Mouse (Mus musculus): ENCODE measurements around the gene Vasp. TPM values are rescaled to one million over a fixed set of nuclear protein-coding genes. Genes with fewer than 3 reads are reported as not detected.

The Vasp gene
- polyA plus RNA-seq, 1 experiment from 2014 or later = 32.7 TPM

DNA sequence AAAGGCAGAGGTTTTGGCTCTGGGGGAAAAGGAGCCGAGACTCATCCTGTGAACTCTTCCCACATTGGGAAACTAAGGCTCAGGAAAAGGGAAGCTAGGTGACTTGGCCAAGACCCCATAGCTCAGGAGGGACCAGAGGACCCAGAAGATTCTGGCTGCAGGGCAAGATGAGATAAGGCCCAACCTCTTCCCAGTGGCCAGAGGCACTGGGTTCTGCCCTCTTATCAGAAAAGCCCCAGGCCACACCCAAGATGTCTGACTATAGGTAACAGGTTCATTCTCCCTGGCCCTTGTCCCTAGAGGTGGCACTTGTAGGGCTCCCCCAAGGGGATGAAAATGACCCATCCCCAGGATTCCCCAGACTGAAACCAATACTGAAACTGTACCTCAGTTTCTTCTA, 24.8 kb downstream of the Vasp start:
- DNase-seq (ENCODE audit: low spot score) (no peak), ATAC-seq (ENCODE audit: low FRiP score) (no peak)
- Histone ChIP-seq H3K36me3 (replicated peaks; ENCODE audit: control insufficient read depth, insufficient read depth) (peaks cover 10% of the 10 kb centered on the region; the same call in 1 of the 2 replicates), H3K9ac (no peak overlapping the region), H3K27me3 (ENCODE audit: control insufficient read depth, insufficient read depth, low read length) (no peaks in the 10 kb centered on the region), H3K4me1 (replicated peaks; ENCODE audit: control insufficient read depth, insufficient read depth, low read length) (no peaks in the 10 kb centered on the region), H3K27ac (no peak overlapping the region), H3K4me3 (replicated peaks; ENCODE audit: low read length) (no peak overlapping the region), H3K4me2 (replicated peaks) (no peak overlapping the region), H3K9me3 (ENCODE audit: control insufficient read depth, low read length) (no peaks in the 10 kb centered on the region)
- 100% methylated on average over 1 of the region's 1 CpGs for WGBS

DNA sequence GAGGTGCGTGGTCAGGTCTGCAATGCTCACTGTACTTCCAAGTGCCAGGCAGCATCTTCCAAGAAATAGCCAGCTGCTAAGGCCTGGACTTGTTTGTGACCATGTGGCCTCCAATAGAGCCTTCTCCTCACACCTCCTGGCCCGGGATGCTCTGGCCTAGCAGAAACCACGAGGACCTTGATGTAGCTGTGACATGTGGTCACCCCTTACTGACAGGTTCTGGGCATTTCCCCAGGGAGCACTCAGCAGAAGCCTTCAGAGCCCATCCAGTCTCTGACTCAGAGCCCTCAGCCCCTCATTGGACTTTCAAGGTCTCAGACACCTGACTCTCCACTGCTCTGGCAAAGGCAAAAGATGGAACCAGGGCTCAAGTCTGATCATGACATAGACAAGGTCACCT, 26.5 kb downstream of the Vasp start:
- Histone ChIP-seq H3K4me3 (replicated peaks; ENCODE audit: low read length) (no peak overlapping the region), H3K9me3 (ENCODE audit: control insufficient read depth, low read length) (no peaks in the 10 kb centered on the region), H3K4me1 (replicated peaks; ENCODE audit: control insufficient read depth, insufficient read depth, low read length) (no peaks in the 10 kb centered on the region), H3K27ac (no peak overlapping the region), H3K4me2 (replicated peaks) (no peak overlapping the region), H3K27me3 (ENCODE audit: control insufficient read depth, insufficient read depth, low read length) (no peaks in the 10 kb centered on the region), H3K36me3 (replicated peaks; ENCODE audit: control insufficient read depth, insufficient read depth) (peaks cover 10% of the 10 kb centered on the region; the same call in 1 of the 2 replicates), H3K9ac (no peak overlapping the region)
- ATAC-seq (ENCODE audit: low FRiP score) (no peak), DNase-seq (ENCODE audit: low spot score) (no peak)
- WGBS = 90% methylated on average over 3 of the region's 3 CpGs

DNA sequence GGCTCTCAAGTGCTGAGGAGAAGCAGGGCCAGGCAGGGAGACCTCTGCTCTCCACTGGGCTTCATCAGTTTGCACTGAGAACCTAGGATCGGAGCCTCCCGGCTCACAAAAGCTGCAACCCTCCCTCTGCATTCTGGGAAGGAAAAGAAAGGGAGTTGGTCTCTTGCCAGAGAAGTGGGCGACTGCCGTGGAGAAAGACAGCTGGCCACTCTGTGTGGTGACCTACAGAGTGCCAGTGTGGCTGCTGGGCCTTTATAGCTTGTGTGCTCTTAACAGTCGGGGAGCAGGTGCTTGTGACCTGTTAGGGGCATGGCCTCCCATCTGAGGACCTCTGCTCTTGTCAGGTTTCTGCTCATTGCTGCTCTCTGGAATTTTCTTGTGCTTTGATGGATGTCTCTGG, 27.8 kb downstream of the Vasp start:
- Histone ChIP-seq H3K27me3 (ENCODE audit: control insufficient read depth, insufficient read depth, low read length) (no peaks in the 10 kb centered on the region), H3K4me2 (replicated peaks) (no peak overlapping the region), H3K4me1 (replicated peaks; ENCODE audit: control insufficient read depth, insufficient read depth, low read length) (no peaks in the 10 kb centered on the region), H3K9ac (no peak overlapping the region), H3K9me3 (ENCODE audit: control insufficient read depth, low read length) (no peaks in the 10 kb centered on the region), H3K36me3 (replicated peaks; ENCODE audit: control insufficient read depth, insufficient read depth) (peaks cover 10% of the 10 kb centered on the region; the same call in 1 of the 2 replicates), H3K4me3 (replicated peaks; ENCODE audit: low read length) (no peak overlapping the region), H3K27ac (no peak overlapping the region)
- WGBS = 53% methylated on average over 5 of the region's 5 CpGs
- ATAC-seq (ENCODE audit: low FRiP score) (no peak), DNase-seq (ENCODE audit: low spot score) (no peak)

DNA sequence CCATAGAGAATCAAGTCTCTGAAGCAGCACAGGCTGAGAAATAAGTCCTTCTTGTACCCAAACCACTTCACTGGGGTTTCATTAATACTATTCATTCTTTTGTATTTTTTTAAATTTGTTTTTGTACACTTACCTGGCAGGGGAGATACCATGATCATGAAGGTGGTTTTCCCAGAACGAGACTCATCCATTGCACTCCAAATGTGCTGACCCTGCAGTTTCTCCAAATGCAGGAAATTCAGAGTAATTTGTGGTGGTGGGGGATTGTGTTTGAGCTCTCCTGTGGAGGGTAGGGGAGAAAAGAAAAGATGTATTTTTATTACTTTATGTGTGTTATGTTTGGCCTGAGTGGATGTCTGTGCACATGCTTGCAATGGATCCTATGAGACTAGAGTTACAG, 29.6 kb downstream of the Vasp start:
- H3K27me3 ChIP-seq (ENCODE audit: control insufficient read depth, insufficient read depth, low read length) = no peaks in the 10 kb centered on the region
- ATAC-seq (ENCODE audit: low FRiP score) = no peak
- peaks cover 10% of the 10 kb centered on the region; the same call in 1 of the 2 replicates for H3K36me3 ChIP-seq (replicated peaks; ENCODE audit: control insufficient read depth, insufficient read depth)
- no peak overlapping the region for H3K4me3 ChIP-seq (replicated peaks; ENCODE audit: low read length)
- no peak overlapping the region for H3K9ac ChIP-seq
- 89% methylated on average over 1 of the region's 1 CpGs for WGBS
- no peak for DNase-seq (ENCODE audit: low spot score)
- no peaks in the 10 kb centered on the region for H3K9me3 ChIP-seq (ENCODE audit: control insufficient read depth, low read length)
- no peak overlapping the region for H3K4me2 ChIP-seq (replicated peaks)
- no peak overlapping the region for H3K27ac ChIP-seq
- no peaks in the 10 kb centered on the region for H3K4me1 ChIP-seq (replicated peaks; ENCODE audit: control insufficient read depth, insufficient read depth, low read length)

DNA sequence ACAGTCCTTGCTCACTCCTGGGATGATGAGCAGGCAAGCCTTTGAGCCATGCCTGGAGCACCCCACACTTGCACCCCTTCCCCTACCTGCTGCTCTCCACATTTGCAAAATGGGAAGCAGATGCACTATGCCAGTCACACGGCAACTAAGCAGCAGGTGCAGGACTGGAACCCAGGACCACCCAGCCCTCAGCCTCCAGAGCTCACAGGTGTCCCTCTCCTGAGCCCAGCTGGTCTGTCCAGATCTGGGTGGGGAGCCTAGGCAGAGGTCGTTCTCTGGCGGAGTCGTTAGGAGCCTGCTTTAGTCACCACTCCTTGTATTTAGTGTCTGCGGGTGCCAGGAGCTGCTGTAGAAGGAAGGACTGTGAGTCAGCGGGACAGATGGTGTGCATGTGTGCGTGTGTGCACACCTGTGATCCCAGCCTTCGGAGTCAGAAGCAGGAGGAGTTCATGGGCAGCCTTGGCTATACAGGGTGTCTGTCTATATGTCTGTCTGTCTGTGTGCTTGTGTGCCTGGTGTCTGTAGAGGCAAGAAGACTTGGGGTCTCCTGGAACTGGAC, 30.6 kb downstream of the Vasp start:
- H3K27me3 ChIP-seq (ENCODE audit: control insufficient read depth, insufficient read depth, low read length) = no peaks in the 10 kb centered on the region
- H3K36me3 ChIP-seq (replicated peaks; ENCODE audit: control insufficient read depth, insufficient read depth) = peaks cover 10% of the 10 kb centered on the region; the same call in 1 of the 2 replicates
- no peaks in the 10 kb centered on the region for H3K9me3 ChIP-seq (ENCODE audit: control insufficient read depth, low read length)
- H3K9ac ChIP-seq = no peak overlapping the region
- H3K4me1 ChIP-seq (replicated peaks; ENCODE audit: control insufficient read depth, insufficient read depth, low read length) = no peaks in the 10 kb centered on the region
- WGBS = 90% methylated on average over 8 of the region's 8 CpGs
- no peak overlapping the region for H3K4me2 ChIP-seq (replicated peaks)
- ATAC-seq (ENCODE audit: low FRiP score) = no peak
- no peak overlapping the region for H3K27ac ChIP-seq
- DNase-seq (ENCODE audit: low spot score) = no peak
- no peak overlapping the region for H3K4me3 ChIP-seq (replicated peaks; ENCODE audit: low read length)

- Histone ChIP-seq H3K4me2 (replicated peaks) (no peak overlapping the region), H3K4me3 (replicated peaks; ENCODE audit: low read length) (no peak overlapping the region), H3K36me3 (replicated peaks; ENCODE audit: control insufficient read depth, insufficient read depth) (peaks cover 4% of the 10 kb centered on the region; the same call in 1 of the 2 replicates), H3K9ac (no peak overlapping the region), H3K27ac (no peak overlapping the region), H3K9me3 (ENCODE audit: control insufficient read depth, low read length) (no peaks in the 10 kb centered on the region), H3K4me1 (replicated peaks; ENCODE audit: control insufficient read depth, insufficient read depth, low read length) (no peaks in the 10 kb centered on the region), H3K27me3 (ENCODE audit: control insufficient read depth, insufficient read depth, low read length) (no peaks in the 10 kb centered on the region)
- WGBS = 65% methylated on average over 4 of the region's 4 CpGs
- no peak for DNase-seq (ENCODE audit: low spot score)
- ATAC-seq (ENCODE audit: low FRiP score) = no peak
These were observed 31.6 kb downstream of the Vasp start for GRCm38 (mm10) chr7:19239986-19240385.

GRCm38 (mm10) chr7:19239423-19239822, 32.2 kb downstream of the Vasp start:
- 0% methylated on average over 1 of the region's 1 CpGs for WGBS

GRCm38 (mm10) chr7:19238344-19238743, 33.3 kb downstream of the Vasp start:
- 100% methylated on average over 4 of the region's 4 CpGs for WGBS
- no peak for ATAC-seq (ENCODE audit: low FRiP score)
- no peak overlapping the region for H3K27ac ChIP-seq

More at GRCm38 (mm10) chr7:19239423-19239822, 32.2 kb downstream of the Vasp start:
- no peaks in the 10 kb centered on the region for H3K27me3 ChIP-seq (ENCODE audit: control insufficient read depth, insufficient read depth, low read length)
- H3K36me3 ChIP-seq (replicated peaks; ENCODE audit: control insufficient read depth, insufficient read depth) = no peaks in the 10 kb centered on the region
- no peaks in the 10 kb centered on the region for H3K4me1 ChIP-seq (replicated peaks; ENCODE audit: control insufficient read depth, insufficient read depth, low read length)
- H3K9ac ChIP-seq = no peak overlapping the region
- H3K4me2 ChIP-seq (replicated peaks) = no peak overlapping the region
- ATAC-seq (ENCODE audit: low FRiP score) = peak; percentile 89
- H3K9me3 ChIP-seq (ENCODE audit: control insufficient read depth, low read length) = no peaks in the 10 kb centered on the region
- no peak overlapping the region for H3K4me3 ChIP-seq (replicated peaks; ENCODE audit: low read length)
- H3K27ac ChIP-seq = no peak overlapping the region
- peak; percentile 95 for DNase-seq (ENCODE audit: low spot score)

GRCm38 (mm10) chr7:19236411-19236810, 35.2 kb downstream of the Vasp start:
- Histone ChIP-seq H3K9ac (no peak overlapping the region), H3K4me2 (replicated peaks) (no peak overlapping the region), H3K4me1 (replicated peaks; ENCODE audit: control insufficient read depth, insufficient read depth, low read length) (no peaks in the 10 kb centered on the region), H3K4me3 (replicated peaks; ENCODE audit: low read length) (no peak overlapping the region), H3K27me3 (ENCODE audit: control insufficient read depth, insufficient read depth, low read length) (no peaks in the 10 kb centered on the region), H3K27ac (no peak overlapping the region), H3K36me3 (replicated peaks; ENCODE audit: control insufficient read depth, insufficient read depth) (no peaks in the 10 kb centered on the region), H3K9me3 (ENCODE audit: control insufficient read depth, low read length) (no peaks in the 10 kb centered on the region)
- DNase-seq (ENCODE audit: low spot score) = no peak
- ATAC-seq (ENCODE audit: low FRiP score) = no peak
- WGBS = 81% methylated on average over 2 of the region's 2 CpGs

More at GRCm38 (mm10) chr7:19238344-19238743, 33.3 kb downstream of the Vasp start:
- H3K9me3 ChIP-seq (ENCODE audit: control insufficient read depth, low read length) = no peaks in the 10 kb centered on the region
- H3K4me2 ChIP-seq (replicated peaks) = no peak overlapping the region
- no peak overlapping the region for H3K4me3 ChIP-seq (replicated peaks; ENCODE audit: low read length)
- H3K9ac ChIP-seq = no peak overlapping the region
- no peak for DNase-seq (ENCODE audit: low spot score)
- no peaks in the 10 kb centered on the region for H3K27me3 ChIP-seq (ENCODE audit: control insufficient read depth, insufficient read depth, low read length)
- H3K36me3 ChIP-seq (replicated peaks; ENCODE audit: control insufficient read depth, insufficient read depth) = no peaks in the 10 kb centered on the region
- no peaks in the 10 kb centered on the region for H3K4me1 ChIP-seq (replicated peaks; ENCODE audit: control insufficient read depth, insufficient read depth, low read length)

All from hindbrain, embryonic 14.5 days (tissue).